Mouse (Mus musculus) monocyte, adult 5-6 weeks (primary cell): ENCODE measurements at regions not wholly inside any gene's neighbourhood (a gene's known extent, or its start where the extent isn't known, plus 50 kb on each side); places are given as distances from the start of the nearest gene placed in this dataset.
"Not testable (repeated sequence)": the region's sequence is repeated elsewhere in the genome, so short reads cannot be mapped to it uniquely, and the experiment has no call there.

ENCODE experiments used
- ATAC-seq: fragments of 153-309, 156-312 bp; replicated peaks from 2 replicates; pipeline ENCODE4 v1.8.0; 2017; ENCODE audit warnings: mild to moderate bottlenecking; ENCODE audit not compliant: low TSS enrichment, insufficient number of reproducible peaks, severe bottlenecking, poor library complexity, low FRiP score

DNA sequence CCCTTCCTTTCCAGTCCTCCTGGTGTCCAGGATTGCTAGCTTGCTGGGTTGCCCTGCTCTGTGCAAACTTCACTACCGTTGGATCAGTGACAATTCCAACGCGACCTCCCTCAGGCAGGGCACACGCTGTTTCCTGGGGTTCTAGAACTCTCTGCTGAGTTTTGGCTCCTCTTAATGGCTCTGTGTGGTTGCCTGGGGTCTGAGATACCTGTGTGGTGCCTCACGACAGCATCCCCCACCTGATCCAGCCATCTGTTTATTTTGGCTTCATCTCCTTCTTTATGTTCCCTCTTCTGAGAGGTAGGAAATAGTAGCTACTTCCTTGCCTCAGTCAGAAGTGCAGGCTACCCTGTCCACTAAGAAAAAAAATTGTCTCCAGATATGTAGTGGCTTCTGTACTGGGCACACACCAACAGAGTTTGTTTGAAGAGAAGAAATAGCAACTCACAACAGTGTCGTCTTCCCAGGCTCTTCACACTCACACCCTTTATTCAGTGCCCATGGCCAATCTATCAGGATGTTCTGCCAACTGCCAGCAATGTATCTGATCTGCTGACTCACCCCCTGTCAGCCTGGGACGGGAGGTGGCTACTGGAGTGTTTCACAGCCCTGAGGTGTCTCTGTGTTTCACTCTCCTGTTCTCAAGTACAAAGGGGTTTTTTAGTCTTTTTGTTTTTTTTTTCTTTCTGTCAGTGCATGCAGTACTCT lies 544.1 kb downstream of the Bnc2 start:
- ATAC-seq, result no peak

DNA sequence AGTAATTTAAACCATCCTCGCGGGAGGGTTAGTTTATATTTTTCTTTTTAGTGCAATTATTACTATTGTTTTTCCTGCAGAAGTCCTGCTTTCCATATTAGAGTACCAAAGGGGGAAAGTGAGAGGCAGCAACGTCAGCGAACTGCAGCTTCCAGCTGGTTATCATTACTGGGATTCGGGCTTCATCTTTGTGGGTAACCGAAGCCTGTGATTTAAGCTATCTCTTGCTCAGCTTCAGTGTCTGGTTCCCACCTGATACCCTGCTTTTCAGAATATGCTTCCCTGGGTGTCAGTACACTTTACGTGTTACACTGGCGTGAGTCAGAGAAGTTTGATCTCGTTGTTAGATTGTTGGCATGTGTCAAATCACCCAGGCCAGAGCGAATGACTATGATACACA lies 539.3 kb downstream of the Bnc2 start:
- ATAC-seq, result no peak

DNA sequence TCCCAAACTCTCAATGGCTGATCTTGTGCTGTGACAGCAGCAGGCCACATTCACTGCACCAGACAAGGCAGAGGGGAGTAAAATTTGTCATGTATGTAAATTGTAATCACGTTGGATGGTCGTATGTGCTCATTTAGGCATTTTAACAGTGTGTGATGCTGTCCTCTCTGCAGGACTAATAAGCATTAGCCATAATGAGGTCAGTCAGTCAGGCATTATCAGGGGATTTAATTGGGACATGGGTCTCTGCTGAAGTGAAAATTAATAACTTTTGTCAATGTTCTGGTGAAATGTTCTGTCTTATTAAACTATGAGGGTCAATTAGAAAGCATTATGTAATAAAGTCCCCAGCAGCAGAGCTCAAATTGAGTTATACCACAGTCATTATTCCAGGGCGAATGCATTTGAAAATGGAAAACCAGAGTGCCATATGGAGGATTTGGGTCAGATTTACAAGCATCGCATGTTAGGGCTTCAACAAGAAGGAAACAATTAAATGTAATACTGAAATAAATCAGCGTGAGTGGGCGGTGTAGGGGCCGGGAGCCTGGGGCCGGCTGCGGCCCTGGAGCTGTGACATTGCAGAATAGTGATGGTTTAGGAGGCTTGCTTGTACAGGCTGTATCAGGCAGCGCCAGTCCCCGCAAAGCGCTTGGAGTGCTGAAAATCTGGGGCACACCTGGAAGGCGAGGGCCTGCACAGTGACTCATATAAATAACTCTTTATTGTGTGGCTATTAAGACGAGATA lies 537.7 kb downstream of the Bnc2 start:
- no peak for ATAC-seq

DNA sequence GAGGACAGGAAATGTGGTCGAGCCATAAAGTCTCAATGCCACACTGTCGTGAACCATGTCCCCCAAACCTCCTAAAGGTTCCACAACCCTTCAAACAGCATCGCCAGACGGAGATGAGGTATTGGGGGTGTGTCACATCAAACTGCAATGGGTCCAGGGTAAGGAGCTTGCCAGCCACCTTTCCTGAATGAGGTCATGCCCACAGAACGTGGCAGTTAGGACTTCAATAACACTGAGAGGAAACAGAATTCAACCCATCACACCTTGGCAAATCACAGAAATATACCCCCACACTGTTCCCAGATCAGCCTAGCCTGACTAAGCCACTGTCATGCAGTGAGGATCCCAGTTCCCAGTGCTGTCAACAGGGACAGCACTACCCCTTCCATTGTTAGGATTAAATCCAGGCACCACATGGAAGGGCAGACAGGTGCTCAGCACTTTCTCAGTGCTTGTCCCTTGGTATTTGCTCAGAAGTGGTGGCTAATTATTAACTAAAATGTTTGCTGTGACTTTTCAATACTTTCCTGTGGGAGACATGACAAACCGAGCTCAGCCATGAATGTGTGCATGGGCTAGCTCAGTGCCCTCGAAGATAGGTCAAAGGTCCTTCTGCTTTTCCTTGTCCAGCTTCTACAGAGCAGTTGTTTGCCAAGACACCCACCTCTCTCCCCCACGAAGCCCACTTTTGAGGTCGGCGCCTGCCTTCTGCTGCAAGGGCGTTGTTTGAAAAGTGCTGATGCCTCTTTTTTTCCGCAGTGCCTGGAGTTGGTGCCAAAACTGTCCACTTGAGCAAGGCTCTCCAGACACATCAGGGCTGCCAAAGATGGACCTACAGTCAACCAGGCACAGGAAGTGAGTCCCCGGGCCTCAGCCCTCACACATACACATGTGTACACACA lies 525.7 kb downstream of the Bnc2 start:
- no peak for ATAC-seq

DNA sequence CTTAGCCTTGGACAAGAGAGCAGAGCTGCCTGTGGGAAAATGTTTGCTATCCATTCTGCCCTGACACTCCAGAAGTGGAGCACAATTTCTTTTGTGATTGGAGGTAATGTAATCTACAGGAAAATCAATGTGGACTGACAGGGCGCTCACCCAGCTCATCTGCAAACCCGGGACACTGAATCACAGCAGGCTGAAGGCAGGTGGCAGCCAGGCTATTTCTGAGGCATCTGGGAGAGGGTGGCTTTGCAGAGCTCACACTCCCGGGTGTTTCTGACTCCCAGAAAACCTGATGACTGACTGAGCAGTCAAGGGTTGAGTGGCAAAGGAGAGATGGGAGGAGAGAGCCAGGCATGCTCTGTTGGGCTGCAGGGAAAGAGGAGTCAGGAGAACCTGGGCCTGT lies 524.4 kb downstream of the Bnc2 start:
- ATAC-seq, result no peak

DNA sequence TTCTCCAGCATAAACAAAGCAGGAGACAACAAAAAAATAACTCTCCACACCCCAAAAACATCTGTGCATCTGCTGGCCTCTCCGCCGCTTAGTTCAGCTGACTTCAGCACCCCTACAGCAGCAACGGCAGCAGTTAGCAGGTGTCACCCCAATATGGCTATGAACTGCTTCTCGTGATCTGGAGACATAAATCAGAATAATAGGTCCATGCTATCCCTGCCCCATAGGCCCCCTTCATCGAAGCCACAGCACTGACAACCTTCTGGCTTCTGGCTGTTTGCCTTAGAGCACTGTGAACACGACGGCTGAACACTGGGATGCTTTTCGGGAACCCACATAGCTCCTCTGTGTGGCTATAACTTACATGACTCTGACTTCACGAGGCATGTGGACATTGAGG lies 523.8 kb downstream of the Bnc2 start:
- no peak for ATAC-seq

DNA sequence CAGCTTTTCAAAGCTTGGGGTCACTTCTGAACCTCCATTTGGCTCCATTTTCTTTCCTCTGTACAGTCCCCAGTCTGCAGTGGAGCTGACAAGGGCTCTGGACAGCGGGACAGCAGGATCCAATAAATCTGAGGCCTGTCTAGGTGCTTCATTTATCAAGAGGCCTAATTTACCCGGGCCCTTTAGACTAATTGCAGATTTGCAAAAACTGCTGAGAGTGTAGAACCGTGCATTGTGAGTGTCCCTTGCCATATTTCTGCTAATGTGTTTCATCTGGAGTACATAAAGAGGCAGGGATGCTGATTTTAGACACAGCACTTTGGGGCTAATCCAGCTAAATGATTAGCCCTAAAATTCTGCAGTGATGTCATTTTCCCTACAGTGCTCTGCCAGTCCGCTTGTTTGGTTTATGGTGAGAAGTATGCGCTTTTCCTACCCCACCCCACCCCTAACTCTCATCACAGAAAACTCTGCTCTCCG lies 523.1 kb downstream of the Bnc2 start:
- no peak for ATAC-seq

DNA sequence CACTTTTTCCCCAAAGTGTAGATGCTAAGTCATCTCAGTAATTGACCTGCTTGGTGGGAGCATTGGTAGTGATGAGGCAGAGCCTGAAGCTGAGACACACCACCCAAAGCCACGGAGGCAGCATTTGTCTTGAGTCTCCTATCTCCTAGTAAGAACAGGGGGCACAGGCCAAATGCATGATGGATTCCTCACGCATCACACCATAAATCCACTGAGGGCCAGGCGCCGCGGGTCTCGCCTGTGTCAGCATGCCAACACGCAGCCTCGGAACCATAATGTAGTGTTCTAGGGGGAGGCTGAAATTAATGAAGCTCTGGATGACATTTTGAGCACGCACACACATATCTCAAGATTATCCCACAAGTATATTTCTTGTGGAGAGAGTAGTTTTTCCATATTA lies 521.5 kb downstream of the Bnc2 start:
- no peak for ATAC-seq

DNA sequence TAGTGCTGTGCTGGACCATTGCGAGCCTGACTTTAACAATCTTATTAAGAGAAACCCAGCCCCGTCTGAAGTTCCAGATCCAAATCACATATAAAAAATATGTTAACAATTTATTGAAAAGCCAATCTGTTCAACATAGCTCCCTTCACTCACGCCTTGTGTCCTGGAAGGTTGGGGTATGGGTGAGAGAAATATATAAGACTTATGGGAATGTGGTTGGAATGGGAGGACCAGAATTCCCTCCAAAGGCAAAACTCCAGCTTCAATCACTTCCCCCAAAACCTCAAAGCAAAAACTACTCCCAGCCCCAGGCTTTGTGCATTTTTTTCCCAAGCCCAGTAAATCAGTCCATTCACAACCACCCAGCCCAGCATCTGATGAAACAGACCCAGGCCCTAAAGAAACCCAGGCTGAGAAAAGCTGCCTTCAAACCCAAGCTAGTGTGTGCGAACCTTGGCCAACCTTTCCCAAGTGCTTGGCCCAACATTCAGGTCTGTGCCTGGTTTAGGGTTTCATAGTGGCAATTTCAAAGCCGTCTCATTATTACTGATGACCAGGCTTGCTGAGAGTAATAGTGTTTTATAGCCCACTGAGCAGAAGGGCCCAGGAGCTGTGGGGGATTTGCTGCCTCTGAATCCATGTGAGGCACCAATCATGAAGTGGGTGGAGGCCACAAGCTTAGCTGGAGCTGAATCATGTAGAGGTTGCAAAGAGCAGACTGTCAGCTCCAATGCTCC lies 517.0 kb downstream of the Bnc2 start:
- ATAC-seq, result no peak

DNA sequence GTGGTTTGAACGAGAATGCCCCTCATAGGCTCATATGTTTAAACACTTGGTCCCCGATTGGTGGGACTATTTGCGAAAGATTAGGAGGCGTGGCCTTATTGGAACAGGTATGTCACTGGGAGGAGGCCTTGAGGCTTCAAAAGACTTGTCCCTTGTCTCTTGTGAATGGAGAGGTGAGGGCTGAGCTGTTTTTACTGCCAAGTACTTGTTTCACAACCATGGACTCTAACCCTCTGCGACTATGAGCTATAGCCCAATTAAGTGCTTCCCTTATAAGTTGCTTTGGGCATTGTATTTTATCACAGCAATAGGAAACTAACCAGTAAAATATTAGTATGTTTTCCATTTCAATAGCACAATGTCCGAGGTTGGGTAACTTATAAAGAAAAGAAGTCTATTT lies 511.7 kb downstream of the Bnc2 start:
- no peak for ATAC-seq

DNA sequence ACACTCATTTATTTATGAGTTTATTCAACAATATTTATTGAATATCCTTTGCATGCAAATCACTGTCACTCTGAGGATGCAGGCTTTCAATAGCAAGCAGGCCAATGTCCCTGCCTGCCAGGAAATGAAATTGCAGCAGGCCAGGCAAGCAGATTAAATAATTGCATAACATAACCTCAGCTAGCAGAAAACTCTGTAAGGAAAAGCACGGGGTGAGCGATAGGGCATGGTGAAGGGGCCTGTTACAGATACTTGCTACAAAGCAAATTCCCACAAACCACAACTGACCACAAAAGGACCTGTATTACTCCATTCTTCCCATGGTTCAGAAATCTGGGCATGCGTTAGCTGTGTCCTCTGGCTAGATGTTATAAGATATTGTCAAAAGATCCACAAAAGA lies 509.8 kb downstream of the Bnc2 start:
- no peak for ATAC-seq

DNA sequence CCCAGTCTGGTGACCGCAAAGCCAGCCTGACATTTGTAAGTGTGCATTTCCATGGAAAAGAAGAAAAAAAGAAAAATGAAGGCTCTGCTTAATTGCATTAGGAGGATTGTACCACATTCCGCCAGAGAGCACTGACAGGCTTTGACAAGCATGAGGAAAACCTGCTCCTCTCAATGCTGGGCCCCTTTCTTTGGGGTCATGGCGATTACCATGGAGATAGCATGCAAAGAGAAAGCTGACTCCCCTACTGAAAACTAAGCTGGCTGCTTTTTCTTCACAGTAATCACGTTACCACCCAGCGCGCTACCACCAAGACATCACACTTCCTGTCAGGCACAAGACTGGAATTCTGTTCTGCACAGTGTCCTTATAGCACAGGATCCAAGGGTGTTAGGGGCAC lies 502.2 kb downstream of the Bnc2 start:
- no peak for ATAC-seq

DNA sequence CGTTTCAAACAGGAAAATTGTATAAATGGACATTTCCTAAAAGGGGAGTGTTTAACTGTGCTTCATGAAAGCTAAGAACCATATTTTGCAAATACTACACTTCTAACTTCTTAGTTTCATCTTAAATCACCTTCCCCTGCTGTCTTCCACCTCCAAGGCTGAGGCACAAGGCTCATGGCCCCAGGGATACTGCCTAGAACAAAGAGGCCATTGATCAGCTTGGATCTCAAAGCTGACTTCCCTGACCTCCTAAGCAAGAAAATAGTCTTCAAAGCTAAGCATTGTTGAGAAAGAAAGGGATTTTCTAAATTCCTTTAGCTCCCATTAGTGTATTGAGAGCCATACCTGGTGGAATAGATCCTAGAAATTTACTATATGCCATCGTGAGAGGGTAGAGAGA lies 501.6 kb downstream of the Bnc2 start:
- no peak for ATAC-seq

DNA sequence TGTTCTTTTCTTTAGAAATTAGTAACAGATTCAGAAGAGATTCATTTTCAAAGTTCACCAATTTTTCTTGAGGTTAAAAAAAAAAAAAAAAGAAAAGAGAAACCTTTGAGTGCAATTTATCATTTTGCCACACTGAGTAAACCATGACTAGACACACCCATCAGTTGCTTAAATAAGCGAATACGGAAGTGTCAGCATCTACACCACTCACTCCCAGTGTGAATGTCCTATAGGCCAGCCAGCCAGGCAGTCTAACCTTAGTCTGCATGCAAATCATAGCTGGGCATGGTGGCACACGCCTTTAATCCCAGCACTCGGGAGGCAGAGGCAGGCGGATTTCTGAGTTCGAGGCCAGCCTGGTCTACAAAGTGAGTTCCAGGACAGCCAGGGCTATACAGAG lies 498.6 kb downstream of the Bnc2 start:
- ATAC-seq, result not testable (repeated sequence)

DNA sequence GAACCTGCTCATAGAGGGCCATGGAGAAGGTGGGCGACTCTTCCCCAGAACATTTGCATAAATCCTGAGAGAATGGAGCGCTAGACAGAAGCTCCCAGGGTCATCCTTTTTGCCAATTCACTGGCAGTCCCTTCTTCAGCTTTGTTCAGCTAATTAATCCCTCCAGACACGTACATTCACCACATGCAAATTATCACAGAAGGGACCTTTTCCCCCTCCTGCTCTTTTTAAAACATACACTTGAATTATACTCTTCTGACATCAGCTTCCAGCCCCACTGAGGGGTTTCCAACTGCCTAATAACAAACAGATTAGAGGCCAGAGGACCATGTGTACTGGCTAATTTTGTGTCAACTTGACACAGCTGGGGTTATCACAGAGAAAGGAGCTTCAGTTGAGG lies 497.2 kb downstream of the Bnc2 start:
- ATAC-seq, result no peak

DNA sequence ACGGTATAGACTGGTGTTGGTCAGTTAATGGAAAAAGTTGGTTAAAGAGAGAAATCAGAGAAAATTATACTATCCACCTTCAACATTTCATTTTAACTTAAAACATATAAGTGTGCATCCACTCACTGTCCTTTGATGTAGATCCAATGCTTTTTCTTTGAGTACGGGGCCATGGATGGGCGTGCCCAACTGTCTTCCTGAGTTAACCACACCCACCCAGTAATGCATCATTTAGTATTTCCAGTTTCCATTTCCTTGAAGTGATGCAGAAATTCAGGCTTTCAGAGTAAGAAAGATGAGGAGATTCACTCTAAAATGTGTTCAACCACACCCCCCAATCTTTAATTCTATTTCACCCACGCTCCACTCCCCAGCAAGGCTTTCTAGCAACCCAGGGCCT lies 490.6 kb downstream of the Bnc2 start:
- ATAC-seq, result no peak

DNA sequence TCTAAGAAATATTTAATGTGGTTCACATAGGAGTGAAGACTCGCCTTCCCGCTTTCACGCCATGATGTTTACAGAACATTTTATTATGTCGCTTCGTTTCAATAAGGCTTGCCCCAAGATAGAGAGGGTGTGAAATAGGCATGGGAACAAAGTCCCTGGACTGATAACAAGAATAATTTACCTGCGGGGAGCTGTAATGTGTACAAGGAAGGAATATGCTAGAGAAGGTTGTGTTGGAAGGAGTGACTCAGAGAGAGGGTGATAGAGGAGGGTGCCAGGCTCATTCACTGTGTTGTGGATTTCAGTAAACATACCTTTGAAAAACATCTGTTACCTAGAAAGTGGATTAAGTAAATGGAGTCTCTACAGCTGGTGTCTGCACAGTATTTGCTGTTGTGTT lies 490.2 kb downstream of the Bnc2 start:
- no peak for ATAC-seq

DNA sequence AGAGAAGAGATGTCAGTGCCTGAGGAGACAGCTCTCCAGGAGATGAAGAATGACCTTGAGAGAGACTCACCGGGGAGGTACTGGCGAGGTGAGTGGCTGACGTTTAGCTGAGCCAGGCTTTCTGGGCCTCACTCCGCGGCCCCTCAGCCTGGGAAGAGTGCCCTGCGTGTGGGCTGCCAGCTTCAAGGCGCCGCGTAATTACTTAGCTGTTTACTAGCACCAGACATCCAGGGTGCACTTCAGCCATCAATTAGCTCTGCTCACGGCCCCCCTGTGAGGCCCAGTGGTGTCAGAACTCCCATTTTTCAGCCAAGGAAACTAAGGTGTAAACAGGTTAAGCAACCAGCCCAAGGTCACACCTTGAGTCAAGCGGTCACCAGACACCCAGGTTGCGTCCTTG lies 485.8 kb downstream of the Bnc2 start:
- ATAC-seq, result no peak

DNA sequence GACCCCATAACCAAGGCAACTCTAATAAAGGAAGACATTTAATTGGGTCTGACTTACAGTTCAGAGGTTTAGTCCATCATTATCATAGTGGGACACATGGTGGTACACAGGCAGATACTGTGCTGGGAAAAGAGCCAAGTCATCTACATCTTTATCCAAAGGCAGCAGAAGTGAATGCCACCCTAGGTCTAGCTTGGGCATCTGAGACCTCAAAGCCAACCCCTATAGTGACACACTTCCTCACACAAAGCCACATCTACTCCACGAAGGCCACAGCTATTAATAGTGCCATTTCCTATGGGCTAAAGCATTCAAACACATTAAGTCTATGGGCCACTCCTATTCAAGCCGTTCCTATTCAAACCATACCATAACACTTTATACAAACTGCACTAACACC lies 483.8 kb downstream of the Bnc2 start:
- ATAC-seq, result no peak
